Comparison of ENCODE assay signal across 27 mouse cellular contexts in genomic region chr2:168508469-168509198, GRCm38 (mm10).
"Had no signal": no experiment of that assay in that cellular context is flagged by ENCODE, and none has a peak within 500 bp of the region (broad histone marks: within the 10 kb centered on the region; RNA-seq: fewer than 3 reads in every experiment).

No protein-coding gene starts in this region.

- ATAC-seq: forebrain, embryonic 13.5 days; forebrain, embryonic 14.5 days; forebrain, embryonic 15.5 days; forebrain, embryonic 16.5 days; forebrain, postnatal 0 days had no signal

- H3K4me2 ChIP-seq: embryonic facial prominence, embryonic 12.5 days; embryonic facial prominence, embryonic 13.5 days; embryonic facial prominence, embryonic 15.5 days; forebrain, embryonic 12.5 days; forebrain, embryonic 13.5 days; forebrain, embryonic 15.5 days had no signal

- H3K9ac ChIP-seq: embryonic facial prominence, embryonic 12.5 days; embryonic facial prominence, embryonic 13.5 days; embryonic facial prominence, embryonic 15.5 days; forebrain, embryonic 12.5 days; forebrain, embryonic 13.5 days; forebrain, embryonic 15.5 days; forebrain, postnatal 0 days had no signal

- H3K4me1 ChIP-seq: embryonic facial prominence, embryonic 12.5 days; embryonic facial prominence, embryonic 15.5 days; forebrain, embryonic 12.5 days; forebrain, embryonic 15.5 days had no signal

- H3K4me3 ChIP-seq: embryonic facial prominence, embryonic 10.5 days; embryonic facial prominence, embryonic 12.5 days; embryonic facial prominence, embryonic 13.5 days; embryonic facial prominence, embryonic 15.5 days; erythroblast, embryonic 14.5 days; forebrain, embryonic 10.5 days; forebrain, embryonic 12.5 days; forebrain, embryonic 13.5 days; forebrain, embryonic 15.5 days; gastrocnemius, adult 2 months; heart, adult 2 months had no signal

- H3K9me3 ChIP-seq: embryonic facial prominence, embryonic 12.5 days; embryonic facial prominence, embryonic 15.5 days; forebrain, embryonic 13.5 days; forebrain, embryonic 15.5 days had no signal

- H3K27me3 ChIP-seq: embryonic facial prominence, embryonic 12.5 days; embryonic facial prominence, embryonic 13.5 days; embryonic facial prominence, embryonic 15.5 days; forebrain, embryonic 12.5 days; forebrain, embryonic 13.5 days; forebrain, embryonic 15.5 days had no signal

- DNase-seq: cerebellum, adult 9-10 months; cerebellum, adult 9-11 months; cerebellum, postnatal 10 days; cerebellum, postnatal 14 days; cerebellum, postnatal 25 days; cerebellum, postnatal 36 days; embryo, embryonic 11 days; forebrain, postnatal 0 days; gastrocnemius, adult 2 months; gastrocnemius, postnatal 10 days; gastrocnemius, postnatal 14 days; gastrocnemius, postnatal 25 days; gastrocnemius, postnatal 36 days; heart, adult 11 months; heart, adult 18-20 months; heart, adult 2 months had no signal

- H3K27ac ChIP-seq: embryonic facial prominence, embryonic 10.5 days; embryonic facial prominence, embryonic 12.5 days; embryonic facial prominence, embryonic 13.5 days; embryonic facial prominence, embryonic 15.5 days; forebrain, embryonic 10.5 days; forebrain, embryonic 12.5 days; forebrain, embryonic 13.5 days; forebrain, embryonic 15.5 days; gastrocnemius, adult 2 months; heart, adult 2 months had no signal

- H3K36me3 ChIP-seq: embryonic facial prominence, embryonic 10.5 days; embryonic facial prominence, embryonic 12.5 days; embryonic facial prominence, embryonic 13.5 days; embryonic facial prominence, embryonic 15.5 days; forebrain, embryonic 10.5 days; forebrain, embryonic 12.5 days; forebrain, embryonic 15.5 days had no signal
